Mouse (Mus musculus) cerebellum, adult 11-12 months (tissue): ENCODE results near the gene Hspa2.

ENCODE experiments used
- DNase-seq: peaks from one replicate; pipeline ENCODE4 v3.0.0; 2022

The Hspa2 gene

DNA sequence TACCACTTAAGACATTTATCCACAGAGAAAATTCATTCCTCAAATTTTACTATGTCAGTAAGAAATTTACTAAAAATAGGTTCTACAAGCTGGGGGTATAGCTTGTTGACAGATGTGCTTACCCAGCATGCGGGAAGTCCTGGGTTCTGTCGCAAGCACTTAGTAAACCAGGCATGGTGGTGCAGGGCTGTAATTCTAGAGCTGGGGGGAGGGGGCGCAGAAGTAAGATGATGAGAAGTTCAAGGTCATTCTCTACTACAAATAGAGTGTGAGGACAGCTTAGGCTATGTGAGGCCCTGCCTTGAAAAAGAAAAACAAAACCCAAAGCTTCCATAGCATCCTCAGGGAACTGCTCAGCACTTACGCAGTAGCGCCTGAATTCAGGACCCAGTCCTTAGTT is 25.4 kb upstream of the Hspa2 start:
- DNase-seq = no peak

- DNase-seq = no peak
These were observed 23.8 kb upstream of the Hspa2 start for GRCm38 (mm10) chr12:76380151-76380550.

- no peak for DNase-seq
These were observed 18.6 kb upstream of the Hspa2 start for GRCm38 (mm10) chr12:76385342-76385741.

DNA sequence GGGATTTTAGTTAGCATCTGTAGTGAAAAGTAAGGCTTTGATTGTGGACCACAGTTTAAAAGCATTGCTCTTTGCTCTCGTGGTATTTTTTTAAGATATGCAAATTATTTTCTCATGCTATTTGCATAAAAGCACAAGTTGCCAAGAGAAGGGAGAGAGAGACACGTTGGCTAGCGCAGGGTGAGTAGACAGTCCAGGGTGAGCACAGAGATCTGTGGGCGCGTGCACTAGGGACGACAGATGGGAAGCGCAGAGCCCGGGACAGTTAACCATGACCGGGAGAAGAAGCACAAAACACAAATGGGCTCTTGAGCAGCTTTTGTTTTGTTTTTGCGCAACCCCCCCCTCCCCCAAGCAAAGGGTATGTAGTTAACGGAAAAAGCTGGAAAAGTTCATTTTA is 15.2 kb upstream of the Hspa2 start:
- DNase-seq = no peak

- DNase-seq = no peak
These were observed 12.2 kb upstream of the Hspa2 start for GRCm38 (mm10) chr12:76391595-76392271.

GRCm38 (mm10) chr12:76392979-76393378 is 11.0 kb upstream of the Hspa2 start:
- DNase-seq = no peak

- no peak for DNase-seq
These were observed 6.7 kb upstream of the Hspa2 start for GRCm38 (mm10) chr12:76397281-76397680.

DNA sequence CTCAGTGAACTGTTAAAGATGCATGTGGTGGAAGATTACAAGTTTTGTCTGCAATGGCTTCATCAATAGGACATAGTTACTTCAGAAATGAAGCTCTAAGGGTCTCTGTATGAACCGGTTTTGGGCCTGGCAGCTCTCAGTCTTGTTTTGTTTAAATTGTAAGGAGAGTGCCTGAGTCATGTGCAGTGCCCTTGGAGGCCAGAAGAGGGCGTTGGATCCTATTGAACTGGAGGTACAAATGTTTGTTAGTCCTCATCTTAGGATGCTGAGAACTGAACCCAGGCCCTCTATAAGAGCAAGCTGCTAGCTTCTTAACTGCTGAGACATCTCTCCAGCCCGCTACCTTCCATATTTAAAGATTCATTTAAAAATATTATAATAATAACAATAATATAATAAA is 2.3 kb upstream of the Hspa2 start:
- DNase-seq = no peak

DNA sequence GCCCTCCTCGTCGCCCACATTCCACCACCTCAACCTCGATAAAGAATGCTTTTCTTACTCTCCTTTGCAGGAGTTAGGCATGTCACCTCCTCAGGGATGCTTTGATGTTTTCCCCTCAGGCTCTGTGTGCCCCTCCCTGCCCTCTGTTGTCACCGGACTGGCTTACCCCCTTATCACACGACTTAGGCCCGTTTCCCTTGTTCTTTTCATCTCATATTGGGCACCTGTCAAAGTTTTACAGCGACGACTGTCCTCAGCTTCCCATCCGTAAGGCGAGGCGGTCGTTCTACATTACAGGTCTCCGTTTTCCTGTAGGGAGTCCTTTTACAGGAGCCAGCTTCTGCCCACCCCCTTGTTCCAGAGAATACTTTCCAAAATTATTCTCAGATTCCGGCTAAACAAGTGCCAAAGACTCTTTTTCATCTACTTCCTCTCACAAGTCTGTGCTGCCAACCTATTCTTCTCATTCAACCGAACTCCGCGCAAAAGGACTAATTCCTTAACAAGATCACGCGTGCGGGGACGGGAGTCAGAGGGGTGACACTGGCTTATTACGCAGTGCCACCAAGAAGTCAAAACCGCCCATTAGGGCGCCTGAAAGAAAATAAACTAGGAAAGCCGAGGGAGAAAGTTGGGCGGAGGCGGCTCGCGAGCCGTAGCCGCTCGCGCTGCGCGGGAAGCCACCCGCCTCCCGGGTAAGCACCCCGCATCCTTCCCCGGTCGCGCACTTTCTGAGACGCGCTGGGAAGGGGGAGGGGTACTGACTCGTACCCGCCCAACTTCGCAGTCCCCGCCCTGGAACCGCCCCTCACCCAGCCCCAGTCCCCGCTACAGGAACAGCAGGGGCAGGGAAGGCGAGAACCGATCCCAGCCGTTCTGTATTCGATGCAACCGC is 738 bp upstream of the Hspa2 start:
- no peak for DNase-seq

DNA sequence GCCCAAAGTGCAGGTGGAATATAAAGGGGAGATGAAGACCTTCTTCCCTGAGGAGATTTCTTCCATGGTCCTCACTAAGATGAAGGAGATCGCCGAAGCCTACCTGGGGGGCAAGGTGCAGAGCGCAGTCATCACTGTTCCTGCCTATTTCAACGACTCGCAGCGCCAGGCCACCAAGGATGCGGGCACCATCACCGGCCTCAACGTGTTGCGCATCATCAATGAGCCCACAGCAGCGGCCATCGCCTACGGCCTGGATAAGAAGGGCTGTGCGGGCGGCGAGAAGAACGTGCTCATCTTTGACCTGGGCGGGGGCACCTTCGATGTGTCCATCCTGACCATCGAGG is 833 bp downstream of the Hspa2 start:
- DNase-seq = peak; percentile 54

GRCm38 (mm10) chr12:76405183-76405970 is 1.4 kb downstream of the Hspa2 start:
- peak; percentile 39 for DNase-seq

GRCm38 (mm10) chr12:76405971-76406370 is 2.0 kb downstream of the Hspa2 start:
- DNase-seq = no peak

DNA sequence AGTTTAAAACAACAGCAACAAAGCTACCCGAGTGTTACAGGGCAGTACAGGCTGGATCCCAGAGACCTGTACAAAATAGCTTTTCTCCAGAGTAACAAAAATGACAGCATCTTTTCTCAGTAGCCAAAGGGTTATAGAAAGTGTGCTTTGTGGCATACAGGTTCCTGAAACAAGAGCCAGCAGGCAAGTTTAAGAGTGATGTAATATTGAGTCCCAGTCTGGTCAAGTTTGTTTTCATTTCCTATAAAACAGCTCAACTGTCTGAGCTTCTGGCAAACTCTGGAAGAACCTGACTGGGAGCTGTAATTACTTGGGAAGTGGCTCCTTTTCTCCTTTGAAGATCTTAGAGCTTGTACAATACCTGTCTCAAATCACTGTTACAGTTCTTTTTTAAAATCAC is 3.2 kb downstream of the Hspa2 start:
- no peak for DNase-seq

- no peak for DNase-seq
These were observed 5.2 kb downstream of the Hspa2 start for GRCm38 (mm10) chr12:76409166-76409565.

- no peak for DNase-seq
These were observed 11.5 kb downstream of the Hspa2 start for GRCm38 (mm10) chr12:76415383-76416010.

- no peak for DNase-seq
These were observed 13.5 kb downstream of the Hspa2 start, which contains the start of gene Ppp1r36 for GRCm38 (mm10) chr12:76417433-76417854. TSS of gene Ppp1r36 (plus strand) at chr12:76417538.

DNA sequence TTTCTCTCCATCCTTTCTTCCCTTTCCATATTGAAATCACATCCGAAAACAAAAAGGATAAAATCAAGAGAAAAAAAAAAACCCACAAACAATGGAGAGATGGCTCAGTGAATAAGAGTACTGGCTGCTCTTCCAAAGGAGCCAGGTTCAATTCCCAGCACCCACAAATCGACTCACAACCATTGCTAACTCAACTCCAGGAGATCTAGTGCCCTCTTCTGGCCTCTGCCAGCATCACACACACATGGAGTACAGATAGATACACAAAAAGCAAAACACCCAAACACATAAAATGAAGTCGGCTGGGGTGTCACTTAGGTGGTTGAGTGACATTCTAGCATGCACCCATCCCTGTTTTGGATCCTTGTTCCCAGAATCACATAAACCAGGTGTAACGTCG is 14.4 kb downstream of the Hspa2 start:
- no peak for DNase-seq

DNA sequence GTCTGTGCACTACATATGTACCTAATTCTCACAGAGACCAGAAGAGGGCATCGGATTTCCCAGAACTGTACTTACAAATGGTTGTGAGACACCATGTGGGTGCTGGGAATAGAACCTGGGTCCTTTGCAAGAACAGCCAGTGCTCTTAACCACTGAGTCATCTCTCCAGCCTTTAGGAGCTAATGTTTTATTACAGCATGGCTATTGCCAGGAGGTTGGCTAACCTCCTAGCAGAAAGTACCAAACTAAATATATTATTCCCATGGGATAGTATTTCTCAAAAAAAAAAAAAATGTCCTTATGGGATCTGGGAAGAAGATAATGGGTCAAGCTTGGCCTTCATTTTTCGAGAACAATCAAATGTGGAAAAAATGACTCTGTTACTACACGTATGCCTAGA is 21.3 kb downstream of the Hspa2 start:
- DNase-seq = no peak

- no peak for DNase-seq
These were observed 23.6 kb downstream of the Hspa2 start for GRCm38 (mm10) chr12:76427546-76427945.

DNA sequence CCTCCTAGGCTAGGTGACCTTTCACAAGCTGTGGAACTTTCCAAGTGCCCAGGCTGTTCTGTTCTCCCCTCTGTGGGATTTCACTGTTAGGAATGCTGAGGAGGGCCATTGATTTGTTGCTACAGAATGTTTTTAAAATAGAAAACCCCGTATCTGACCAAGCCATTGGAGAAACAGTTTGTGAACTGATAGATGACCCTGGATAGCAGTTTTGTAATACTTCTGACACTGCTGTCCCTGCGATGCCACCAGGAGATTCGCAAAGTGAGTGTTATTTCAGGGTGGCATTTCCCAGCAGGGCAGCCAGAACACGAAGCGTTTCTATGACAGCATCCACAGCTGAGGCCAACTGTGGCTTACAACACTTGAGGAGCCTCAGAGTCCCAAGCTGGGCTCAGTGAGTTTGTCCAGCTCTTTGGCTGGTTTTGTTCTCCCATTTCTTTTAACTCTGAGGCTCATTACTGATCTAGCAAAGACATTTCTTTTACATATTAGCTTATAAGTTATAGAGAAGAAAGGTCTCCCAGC is 27.0 kb downstream of the Hspa2 start:
- no peak for DNase-seq

GRCm38 (mm10) chr12:76431431-76431830 is 27.5 kb downstream of the Hspa2 start:
- no peak for DNase-seq

- DNase-seq = no peak
These were observed 30.1 kb downstream of the Hspa2 start for GRCm38 (mm10) chr12:76434111-76434510.

DNA sequence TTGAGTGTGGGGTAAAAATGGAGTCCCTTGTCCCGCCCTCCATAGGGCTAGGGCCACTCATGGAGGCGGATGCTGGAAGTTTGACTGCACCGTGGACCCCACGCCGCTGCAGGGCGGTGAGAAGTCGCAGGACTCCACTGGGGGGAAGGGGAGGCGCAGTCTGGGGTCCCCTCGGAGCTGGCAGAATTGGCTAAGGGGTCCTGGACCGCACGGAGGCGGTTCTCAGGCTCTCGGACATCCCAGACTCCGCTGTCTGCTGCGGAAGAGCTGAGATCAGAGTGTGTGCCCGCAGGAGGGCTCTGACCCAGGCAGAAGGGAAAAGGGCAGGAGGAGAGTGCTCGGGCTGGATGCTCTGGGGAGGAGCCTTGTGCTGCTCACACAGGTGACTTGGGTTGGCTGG is 31.1 kb downstream of the Hspa2 start:
- no peak for DNase-seq
